Mouse (Mus musculus): Measurements from ENCODE around the gene Olfr821. TPM values are rescaled to one million over a fixed set of nuclear protein-coding genes. Genes with fewer than 3 reads are reported as not detected.
"Not testable (repeated sequence)": the region's sequence is repeated elsewhere in the genome, so short reads cannot be mapped to it uniquely, and the experiment has no call there.

Olfr821 gene
- total RNA-seq (2021), result not detected
- long read RNA-seq, experiment 1, result 0 reads
- long read RNA-seq, experiment 2, result 0 reads

- intact Hi-C loops (cut with DNase I), result no loop called here
- no peak for DNase-seq
Observed at GRCm38 (mm10) chr10:130030048-130030447, at the start of gene Olfr821. Olfr821 (plus strand) TSS chr10:130030348.

- intact Hi-C loops (cut with DNase I); DNase-seq: not testable (repeated sequence)
Observed at GRCm38 (mm10) chr10:129981867-129982266, 48.3 kb upstream of the Olfr821 start.

- intact Hi-C loops (cut with DNase I); DNase-seq: not testable (repeated sequence)
Observed at GRCm38 (mm10) chr10:129984962-129985361, 45.2 kb upstream of the Olfr821 start, which contains the start of gene Gm10310. Gm10310 (minus strand) TSS chr10:129985062.

GRCm38 (mm10) chr10:130004104-130004503, 26.0 kb upstream of the Olfr821 start:
- intact Hi-C loops (cut with DNase I); DNase-seq: not testable (repeated sequence)

GRCm38 (mm10) chr10:130005366-130005765, 24.8 kb upstream of the Olfr821 start:
- intact Hi-C loops (cut with DNase I); DNase-seq: not testable (repeated sequence)

GRCm38 (mm10) chr10:130012321-130012720, 17.8 kb upstream of the Olfr821 start, which contains the start of gene Olfr820:
Olfr820 (plus strand) TSS chr10:130012621.
- intact Hi-C loops (cut with DNase I), result no loop called here
- DNase-seq, result no peak

- intact Hi-C loops (cut with DNase I), result no loop called here
- DNase-seq, result no peak
Observed at GRCm38 (mm10) chr10:130037096-130037495, 6.9 kb downstream of the Olfr821 start.

GRCm38 (mm10) chr10:130070910-130071309, 40.8 kb downstream of the Olfr821 start, which contains the start of gene Olfr822:
Olfr822 (plus strand) TSS chr10:130071210.
- intact Hi-C loops (cut with DNase I), result no loop called here
- DNase-seq, result no peak

Other genes starting within 250 kb of the Olfr821 start
- gene Olfr810, start 235.4 kb upstream of the Olfr821 start, total RNA-seq (2021), result not detected
- gene Olfr811, start 226.0 kb upstream of the Olfr821 start, total RNA-seq (2021), result not detected
- gene Olfr812, start 184.3 kb upstream of the Olfr821 start, total RNA-seq (2021), result not detected
- not detected for gene Olfr813, start 175.0 kb upstream of the Olfr821 start, total RNA-seq (2021)
- not detected for gene Olfr814, start 150.5 kb upstream of the Olfr821 start, total RNA-seq (2021)
- not detected for gene Olfr815, start 124.5 kb upstream of the Olfr821 start, total RNA-seq (2021)
- not detected for gene Olfr816, start 114.8 kb upstream of the Olfr821 start, total RNA-seq (2021)
- not detected for gene Olfr818, start 81.2 kb upstream of the Olfr821 start, total RNA-seq (2021)
- gene Olfr819, start 63.1 kb upstream of the Olfr821 start, total RNA-seq (2021), result not detected
- gene Olfr247, start 54.2 kb upstream of the Olfr821 start, total RNA-seq (2021), result not detected
- not detected for gene Gm10310, start 45.3 kb upstream of the Olfr821 start, total RNA-seq (2021)
- gene Olfr820, start 17.7 kb upstream of the Olfr821 start, total RNA-seq (2021), result not detected
- not detected for gene Olfr822, start 40.9 kb downstream of the Olfr821 start, total RNA-seq (2021)
- gene Olfr823, start 85.0 kb downstream of the Olfr821 start, total RNA-seq (2021), result not detected
- not detected for gene Olfr824, start 99.7 kb downstream of the Olfr821 start, total RNA-seq (2021)
- not detected for gene Olfr825, start 136.4 kb downstream of the Olfr821 start, total RNA-seq (2021)
- gene Olfr826, start 153.8 kb downstream of the Olfr821 start, total RNA-seq (2021), result not detected
- not detected for gene Olfr827, start 184.1 kb downstream of the Olfr821 start, total RNA-seq (2021)
- not detected for gene Neurod4, start 249.9 kb downstream of the Olfr821 start, total RNA-seq (2021)